Mouse (Mus musculus) retina, postnatal 1 day (tissue): Measurements from ENCODE around the gene Grin2d.

Source experiments
- DNase-seq: peaks from one replicate; pipeline ENCODE4 v3.0.0-alpha.2; 2012

Grin2d gene

GRCm38 (mm10) chr7:45782271-45782670, 95.9 kb downstream of the Grin2d start:
- DNase-seq = no peak
